Mouse (Mus musculus): ENCODE data around the gene Syna. TPM values are rescaled to one million over a fixed set of nuclear protein-coding genes. Genes with fewer than 3 reads are reported as not detected.

Gene Syna
- polyA plus RNA-seq, 1 experiment from 2014 or later = 0.07 TPM

GRCm38 (mm10) chr5:134582221-134582907 is 22.4 kb upstream of the Syna start:
- ATAC-seq (ENCODE audit: low FRiP score, low TSS enrichment) = peak; percentile 95
- Histone ChIP-seq H3K4me1 (replicated peaks; ENCODE audit: control insufficient read depth, insufficient read depth) (no peaks in the 10 kb centered on the region; the same call in 1 of the 2 replicates), H3K9me3 (ENCODE audit: control insufficient read depth, low read length) (no peaks in the 10 kb centered on the region), H3K27ac (replicated peaks) (no peak overlapping the region), H3K36me3 (ENCODE audit: control insufficient read depth, insufficient read depth, low read length) (no peaks in the 10 kb centered on the region), H3K4me3 (ENCODE audit: low read depth, low read length) (peak overlapping the region; percentile 80), H3K27me3 (ENCODE audit: control insufficient read depth, insufficient read depth, low read length) (no peaks in the 10 kb centered on the region), H3K4me2 (replicated peaks; ENCODE audit: low read depth) (peak overlapping the region; percentile 73), H3K9ac (ENCODE audit: low read length) (peak overlapping the region; percentile 80)
- 10% methylated on average over 23 of the region's 30 CpGs for WGBS
- peak; percentile 86 for TF ChIP-seq CTCF (IDR thresholded peaks at IDR 0.05; ENCODE audit: low read depth)
- no peak for TF ChIP-seq EP300 (optimal IDR thresholded peaks at IDR 0.05)
- DNase-seq (ENCODE audit: low spot score) = peak; percentile 97

GRCm38 (mm10) chr5:134581146-134581545 is 21.2 kb upstream of the Syna start, which contains the start of gene Rfc2:
Gene Rfc2 (plus strand): TSS chr5:134581366.
- TF ChIP-seq EP300 (optimal IDR thresholded peaks at IDR 0.05) = no peak
- TF ChIP-seq CTCF (IDR thresholded peaks at IDR 0.05; ENCODE audit: low read depth) = no peak
- H3K4me1 ChIP-seq (replicated peaks; ENCODE audit: control insufficient read depth, insufficient read depth) = no peaks in the 10 kb centered on the region; the same call in 1 of the 2 replicates
- no peaks in the 10 kb centered on the region for H3K36me3 ChIP-seq (ENCODE audit: control insufficient read depth, insufficient read depth, low read length)
- DNase-seq (ENCODE audit: low spot score) (no peak), ATAC-seq (ENCODE audit: low FRiP score, low TSS enrichment) (no peak)
- no peak within 1 kb of the TSS for H3K27ac ChIP-seq (replicated peaks)
- no peaks in the 10 kb centered on the region for H3K9me3 ChIP-seq (ENCODE audit: control insufficient read depth, low read length)
- H3K27me3 ChIP-seq (ENCODE audit: control insufficient read depth, insufficient read depth, low read length) = no peaks in the 10 kb centered on the region
- no peak within 1 kb of the TSS for H3K4me3 ChIP-seq (ENCODE audit: low read depth, low read length)
- 66% methylated on average over 5 of the region's 5 CpGs for WGBS
- no peak within 1 kb of the TSS for H3K9ac ChIP-seq (ENCODE audit: low read length)
- no peak within 1 kb of the TSS for H3K4me2 ChIP-seq (replicated peaks; ENCODE audit: low read depth)

- Histone ChIP-seq H3K27me3 (ENCODE audit: control insufficient read depth, insufficient read depth, low read length) (no peaks in the 10 kb centered on the region), H3K4me2 (replicated peaks; ENCODE audit: low read depth) (no peak overlapping the region), H3K36me3 (ENCODE audit: control insufficient read depth, insufficient read depth, low read length) (no peaks in the 10 kb centered on the region), H3K9me3 (ENCODE audit: control insufficient read depth, low read length) (no peaks in the 10 kb centered on the region), H3K4me3 (ENCODE audit: low read depth, low read length) (no peak overlapping the region), H3K9ac (ENCODE audit: low read length) (no peak overlapping the region), H3K4me1 (replicated peaks; ENCODE audit: control insufficient read depth, insufficient read depth) (no peaks in the 10 kb centered on the region; the same call in 1 of the 2 replicates), H3K27ac (replicated peaks) (no peak overlapping the region)
- no peak for DNase-seq (ENCODE audit: low spot score)
- WGBS = 60% methylated on average over 3 of the region's 3 CpGs
- no peak for ATAC-seq (ENCODE audit: low FRiP score, low TSS enrichment)
- TF ChIP-seq EP300 (optimal IDR thresholded peaks at IDR 0.05) (no peak), CTCF (IDR thresholded peaks at IDR 0.05; ENCODE audit: low read depth) (no peak)
These were observed 19.2 kb upstream of the Syna start for GRCm38 (mm10) chr5:134579135-134579534.

- WGBS = 60% methylated on average over 7 of the region's 7 CpGs
- Histone ChIP-seq H3K4me3 (ENCODE audit: low read depth, low read length) (no peak overlapping the region), H3K4me1 (replicated peaks; ENCODE audit: control insufficient read depth, insufficient read depth) (no peaks in the 10 kb centered on the region)
These were observed 17.6 kb upstream of the Syna start for GRCm38 (mm10) chr5:134577534-134577933.

GRCm38 (mm10) chr5:134576517-134577220 is 16.7 kb upstream of the Syna start:
- Histone ChIP-seq H3K9ac (ENCODE audit: low read length) (no peak overlapping the region), H3K36me3 (ENCODE audit: control insufficient read depth, insufficient read depth, low read length) (no peaks in the 10 kb centered on the region), H3K4me3 (ENCODE audit: low read depth, low read length) (no peak overlapping the region), H3K4me1 (replicated peaks; ENCODE audit: control insufficient read depth, insufficient read depth) (no peaks in the 10 kb centered on the region), H3K27ac (replicated peaks) (no peak overlapping the region), H3K27me3 (ENCODE audit: control insufficient read depth, insufficient read depth, low read length) (no peaks in the 10 kb centered on the region), H3K4me2 (replicated peaks; ENCODE audit: low read depth) (no peak overlapping the region), H3K9me3 (ENCODE audit: control insufficient read depth, low read length) (no peaks in the 10 kb centered on the region)
- ATAC-seq (ENCODE audit: low FRiP score, low TSS enrichment) (peak; percentile 29; the same call in 1 of the 2 replicates), DNase-seq (ENCODE audit: low spot score) (peak; percentile 47)
- 55% methylated on average over 14 of the region's 14 CpGs for WGBS
- TF ChIP-seq EP300 (optimal IDR thresholded peaks at IDR 0.05) = no peak
- TF ChIP-seq CTCF (IDR thresholded peaks at IDR 0.05; ENCODE audit: low read depth) = peak; percentile 47

More at GRCm38 (mm10) chr5:134577534-134577933, 17.6 kb upstream of the Syna start:
- TF ChIP-seq CTCF (IDR thresholded peaks at IDR 0.05; ENCODE audit: low read depth) (no peak), EP300 (optimal IDR thresholded peaks at IDR 0.05) (peak; percentile 47)
- H3K4me2 ChIP-seq (replicated peaks; ENCODE audit: low read depth) = no peak overlapping the region
- no peak overlapping the region for H3K27ac ChIP-seq (replicated peaks)
- no peak overlapping the region for H3K9ac ChIP-seq (ENCODE audit: low read length)
- H3K9me3 ChIP-seq (ENCODE audit: control insufficient read depth, low read length) = no peaks in the 10 kb centered on the region
- H3K36me3 ChIP-seq (ENCODE audit: control insufficient read depth, insufficient read depth, low read length) = no peaks in the 10 kb centered on the region
- DNase-seq (ENCODE audit: low spot score) (peak; percentile 32), ATAC-seq (ENCODE audit: low FRiP score, low TSS enrichment) (peak; percentile 17; the same call in 1 of the 2 replicates)
- no peaks in the 10 kb centered on the region for H3K27me3 ChIP-seq (ENCODE audit: control insufficient read depth, insufficient read depth, low read length)

- H3K9ac ChIP-seq (ENCODE audit: low read length) = no peak overlapping the region
- no peaks in the 10 kb centered on the region for H3K27me3 ChIP-seq (ENCODE audit: control insufficient read depth, insufficient read depth, low read length)
- H3K4me1 ChIP-seq (replicated peaks; ENCODE audit: control insufficient read depth, insufficient read depth) = no peaks in the 10 kb centered on the region
- no peak overlapping the region for H3K4me3 ChIP-seq (ENCODE audit: low read depth, low read length)
- H3K36me3 ChIP-seq (ENCODE audit: control insufficient read depth, insufficient read depth, low read length) = no peaks in the 10 kb centered on the region
- 86% methylated on average over 5 of the region's 5 CpGs for WGBS
- H3K4me2 ChIP-seq (replicated peaks; ENCODE audit: low read depth) = no peak overlapping the region
- no peak overlapping the region for H3K27ac ChIP-seq (replicated peaks)
- DNase-seq (ENCODE audit: low spot score) (no peak), ATAC-seq (ENCODE audit: low FRiP score, low TSS enrichment) (no peak)
- TF ChIP-seq CTCF (IDR thresholded peaks at IDR 0.05; ENCODE audit: low read depth) (no peak), EP300 (optimal IDR thresholded peaks at IDR 0.05) (no peak)
- no peaks in the 10 kb centered on the region for H3K9me3 ChIP-seq (ENCODE audit: control insufficient read depth, low read length)
These were observed 15.9 kb upstream of the Syna start for GRCm38 (mm10) chr5:134575833-134576232.
